Comparison of ENCODE assay signal across 20 mouse cellular contexts in genomic region chr6:52601706-52602642, GRCm38 (mm10). TPM values are rescaled to one million over a fixed set of nuclear protein-coding genes. Genes with fewer than 3 reads are reported as not detected.
DNase-seq lines count a peak whose midpoint lies in the region; ATAC-seq and TF ChIP-seq lines count a peak whose summit lies in the region.
"Had no signal": no experiment of that assay in that cellular context is flagged by ENCODE, and none has a peak within 500 bp of the region (broad histone marks: within the 10 kb centered on the region; RNA-seq: fewer than 3 reads in every experiment).

No protein-coding gene starts in this region.

- H3K27me3 ChIP-seq in lung, embryonic 14.5 days (ENCODE audit: insufficient read depth, low read length), result no peaks in the 10 kb centered on the region
- H3K27me3 ChIP-seq in liver, embryonic 15.5 days, result no peaks in the 10 kb centered on the region
- no peaks in the 10 kb centered on the region for H3K27me3 ChIP-seq in midbrain, embryonic 15.5 days (replicated peaks)
- H3K27me3 ChIP-seq: hindbrain, embryonic 13.5 days; lung, embryonic 15.5 days; midbrain, embryonic 12.5 days; neural tube, embryonic 13.5 days had no signal

- no peak overlapping the region for H3K4me2 ChIP-seq in lung, embryonic 14.5 days
- H3K4me2 ChIP-seq in liver, embryonic 15.5 days, result 0 out of 2 replicates have a peak overlapping the region, but pooled peaks have one; percentile 15
- no peak overlapping the region for H3K4me2 ChIP-seq in midbrain, embryonic 15.5 days
- H3K4me2 ChIP-seq: heart, embryonic 11.5 days; hindbrain, embryonic 13.5 days; lung, embryonic 15.5 days; midbrain, embryonic 12.5 days; neural tube, embryonic 13.5 days had no signal

- ATAC-seq in lung, embryonic 14.5 days (ENCODE audit: insufficient read depth), result no peak
- ATAC-seq in liver, embryonic 15.5 days (ENCODE audit: insufficient read depth), result no peak
- ATAC-seq in midbrain, embryonic 15.5 days (replicated peaks), result no peak
- ATAC-seq: CD4-positive, CD25-positive, alpha-beta regulatory T cell, adult 4 months; forebrain, embryonic 16.5 days; inflammation-experienced regulatory T-cells, adult 6 months had no signal

- peaks cover 7% of the 10 kb centered on the region; the same call in 1 of the 2 replicates for H3K4me1 ChIP-seq in lung, embryonic 14.5 days (ENCODE audit: insufficient read depth)
- H3K4me1 ChIP-seq in liver, embryonic 15.5 days (replicated peaks), result no peaks in the 10 kb centered on the region
- H3K4me1 ChIP-seq in midbrain, embryonic 15.5 days, result no peaks in the 10 kb centered on the region
- H3K4me1 ChIP-seq: hindbrain, embryonic 13.5 days; midbrain, embryonic 12.5 days; neural tube, embryonic 13.5 days had no signal

- WGBS in lung, embryonic 14.5 days, result 57% methylated on average over 7 of the region's 7 CpGs
- 69% methylated on average over 7 of the region's 7 CpGs for WGBS in liver, embryonic 15.5 days (ENCODE audit: insufficient replicate concordance)
- 89% methylated on average over 7 of the region's 7 CpGs for WGBS in midbrain, embryonic 15.5 days

- H3K27ac ChIP-seq in lung, embryonic 14.5 days (ENCODE audit: low read depth), result no peak overlapping the region
- H3K27ac ChIP-seq in liver, embryonic 15.5 days (replicated peaks), result no peak overlapping the region
- no peak overlapping the region for H3K27ac ChIP-seq in midbrain, embryonic 15.5 days
- H3K27ac ChIP-seq: hindbrain, embryonic 13.5 days; left cerebral cortex, adult 2 months; lung, embryonic 15.5 days; macrophage; midbrain, embryonic 12.5 days; neural tube, embryonic 13.5 days had no signal

- intact Hi-C loops in left cerebral cortex, postnatal 25 days (cut with DNase I), result loop anchor here (2.0 to 10.0 kb wide), 2 partner anchors 233 to 293 kb away; no protein-coding TSS in a partner anchor

- H3K36me3 ChIP-seq in lung, embryonic 14.5 days (ENCODE audit: insufficient read depth), result no peaks in the 10 kb centered on the region
- H3K36me3 ChIP-seq in liver, embryonic 15.5 days (replicated peaks), result no peaks in the 10 kb centered on the region
- H3K36me3 ChIP-seq in midbrain, embryonic 15.5 days (replicated peaks), result no peaks in the 10 kb centered on the region
- H3K36me3 ChIP-seq: hindbrain, embryonic 13.5 days; lung, embryonic 15.5 days; midbrain, embryonic 12.5 days; neural tube, embryonic 13.5 days had no signal

- H3K4me3 ChIP-seq in lung, embryonic 14.5 days (ENCODE audit: low read depth, low read length), result no peak overlapping the region
- H3K4me3 ChIP-seq in liver, embryonic 15.5 days (replicated peaks), result no peak overlapping the region
- H3K4me3 ChIP-seq in midbrain, embryonic 15.5 days, result no peak overlapping the region
- H3K4me3 ChIP-seq: hindbrain, embryonic 13.5 days; left cerebral cortex, adult 2 months; lung, embryonic 15.5 days; midbrain, embryonic 12.5 days; neural tube, embryonic 13.5 days had no signal

- TF ChIP-seq CTCF in lung, embryonic 14.5 days (IDR thresholded peaks at IDR 0.05; ENCODE audit: low read depth), result no peak

- no peaks in the 10 kb centered on the region for H3K9me3 ChIP-seq in lung, embryonic 14.5 days (ENCODE audit: low read depth, low read length)
- no peaks in the 10 kb centered on the region for H3K9me3 ChIP-seq in liver, embryonic 15.5 days (replicated peaks)
- H3K9me3 ChIP-seq in midbrain, embryonic 15.5 days, result no peaks in the 10 kb centered on the region
- H3K9me3 ChIP-seq: hindbrain, embryonic 13.5 days; lung, embryonic 15.5 days; midbrain, embryonic 12.5 days; neural tube, embryonic 13.5 days had no signal

- DNase-seq in kidney, adult 11 months, result peak; percentile 23
- DNase-seq in kidney, adult 18-20 months, result no peak
- DNase-seq in lung, embryonic 14.5 days, result peak; percentile 53
- DNase-seq in lung, postnatal 25 days (ENCODE audit: low spot score), result no peak
- no peak for DNase-seq in left cerebral cortex, postnatal 25 days (ENCODE audit: low spot score in 2 of 2)
- DNase-seq in layer of hippocampus, adult 11-12 months (ENCODE audit: low spot score), result no peak
- DNase-seq: cerebellum, adult 11 months; layer of hippocampus, adult 9-11 months had no signal

- H3K9ac ChIP-seq in lung, embryonic 14.5 days, result no peak overlapping the region
- H3K9ac ChIP-seq in liver, embryonic 15.5 days, result no peak overlapping the region
- H3K9ac ChIP-seq in midbrain, embryonic 15.5 days, result no peak overlapping the region
- H3K9ac ChIP-seq: hindbrain, embryonic 13.5 days; lung, embryonic 15.5 days; midbrain, embryonic 12.5 days; neural tube, embryonic 13.5 days had no signal

RNA-seq across cellular contexts. Expression of gene Hibadh, which starts 38.2 kb away (rescaled TPM):
- 54.1 and 56.8 TPM in 2 replicates for polyA plus RNA-seq in lung, embryonic 14.5 days (2014; fragmentation: Nextera tagmentation; extraction: Ambion mirVana)
- polyA plus RNA-seq in liver, embryonic 15.5 days (2015; fragmentation: Nextera tagmentation; extraction: Ambion mirVana), result 72.3 and 76.6 TPM in 2 replicates
- total RNA-seq in left cerebral cortex, postnatal 25 days (2021), result 10 to 100 TPM; 40.0 to 47.9 TPM
- polyA plus RNA-seq in midbrain, embryonic 15.5 days (2015; fragmentation: Nextera tagmentation; extraction: Ambion mirVana), result 59.0 and 62.9 TPM in 2 replicates

Comparison
In these comparisons a context has a peak if more than half of its experiments do, and no peak if none do; other contexts are left out.
1. DNase-seq: peak in kidney, adult 11 months (single experiment) and lung, embryonic 14.5 days (single experiment); none in kidney, adult 18-20 months (single experiment), lung, postnatal 25 days (single experiment), left cerebral cortex, postnatal 25 days (0 of 2) and layer of hippocampus, adult 11-12 months (single experiment).